Mouse (Mus musculus): ENCODE data around the gene Cdsn. TPM values are rescaled to one million over a fixed set of nuclear protein-coding genes. Genes with fewer than 3 reads are reported as not detected.

Cdsn gene
- polyA plus RNA-seq, 1 experiment from 2014 or later: not detected

GRCm38 (mm10) chr17:35542761-35543411, 9.0 kb upstream of the Cdsn start:
- H3K4me1 ChIP-seq (ENCODE audit: insufficient read depth): no peaks in the 10 kb centered on the region
- no peaks in the 10 kb centered on the region for H3K27me3 ChIP-seq (ENCODE audit: insufficient read depth, low read length)
- no peak overlapping the region for H3K4me3 ChIP-seq (ENCODE audit: low read depth, low read length)
- H3K9me3 ChIP-seq (ENCODE audit: low read length): no peaks in the 10 kb centered on the region
- no peaks in the 10 kb centered on the region for H3K36me3 ChIP-seq (replicated peaks; ENCODE audit: insufficient read depth, low read length)
- H3K27ac ChIP-seq (ENCODE audit: low read depth): no peak overlapping the region
- no peak for ATAC-seq
- no peak overlapping the region for H3K4me2 ChIP-seq (ENCODE audit: low read depth, low read length)
- no peak for TF ChIP-seq EP300 (IDR thresholded peaks at IDR 0.05; ENCODE audit: low read depth)
- no peak for TF ChIP-seq CTCF (IDR thresholded peaks at IDR 0.05; ENCODE audit: low read depth)
- WGBS (ENCODE audit: insufficient replicate concordance): 70% methylated on average over 15 of the region's 15 CpGs
- H3K9ac ChIP-seq (replicated peaks): no peak overlapping the region
- no peak for DNase-seq

- Histone ChIP-seq H3K27me3 (ENCODE audit: insufficient read depth, low read length) (no peaks in the 10 kb centered on the region), H3K9ac (replicated peaks) (no peak overlapping the region), H3K36me3 (replicated peaks; ENCODE audit: insufficient read depth, low read length) (no peaks in the 10 kb centered on the region), H3K4me3 (ENCODE audit: low read depth, low read length) (no peak overlapping the region), H3K9me3 (ENCODE audit: low read length) (no peaks in the 10 kb centered on the region), H3K4me2 (ENCODE audit: low read depth, low read length) (no peak overlapping the region), H3K4me1 (ENCODE audit: insufficient read depth) (no peaks in the 10 kb centered on the region), H3K27ac (ENCODE audit: low read depth) (no peak overlapping the region)
- TF ChIP-seq CTCF (IDR thresholded peaks at IDR 0.05; ENCODE audit: low read depth) (no peak), EP300 (IDR thresholded peaks at IDR 0.05; ENCODE audit: low read depth) (no peak)
- no peak for DNase-seq
- no peak for ATAC-seq
- WGBS (ENCODE audit: insufficient replicate concordance): 54% methylated on average over 14 of the region's 14 CpGs
Measured at GRCm38 (mm10) chr17:35543412-35543861, 8.5 kb upstream of the Cdsn start.

- ATAC-seq: no peak
- 51% methylated on average over 6 of the region's 6 CpGs for WGBS (ENCODE audit: insufficient replicate concordance)
Measured at GRCm38 (mm10) chr17:35544001-35544400, 7.9 kb upstream of the Cdsn start.

GRCm38 (mm10) chr17:35544680-35545079, 7.2 kb upstream of the Cdsn start:
- no peak overlapping the region for H3K4me3 ChIP-seq (ENCODE audit: low read depth, low read length)
- H3K27ac ChIP-seq (ENCODE audit: low read depth): no peak overlapping the region
- TF ChIP-seq CTCF (IDR thresholded peaks at IDR 0.05; ENCODE audit: low read depth): peak; percentile 77
- no peak for TF ChIP-seq EP300 (IDR thresholded peaks at IDR 0.05; ENCODE audit: low read depth)
- no peak overlapping the region for H3K9ac ChIP-seq (replicated peaks)
- 37% methylated on average over 6 of the region's 6 CpGs for WGBS (ENCODE audit: insufficient replicate concordance)
- H3K9me3 ChIP-seq (ENCODE audit: low read length): no peaks in the 10 kb centered on the region
- ATAC-seq (0 out of 2 replicates have a peak, but pooled peaks have one; percentile 38), DNase-seq (peak; percentile 51)
- H3K4me1 ChIP-seq (ENCODE audit: insufficient read depth): no peaks in the 10 kb centered on the region
- no peak overlapping the region for H3K4me2 ChIP-seq (ENCODE audit: low read depth, low read length)
- no peaks in the 10 kb centered on the region for H3K36me3 ChIP-seq (replicated peaks; ENCODE audit: insufficient read depth, low read length)
- no peaks in the 10 kb centered on the region for H3K27me3 ChIP-seq (ENCODE audit: insufficient read depth, low read length)

More at GRCm38 (mm10) chr17:35544001-35544400, 7.9 kb upstream of the Cdsn start:
- Histone ChIP-seq H3K36me3 (replicated peaks; ENCODE audit: insufficient read depth, low read length) (no peaks in the 10 kb centered on the region), H3K4me1 (ENCODE audit: insufficient read depth) (no peaks in the 10 kb centered on the region), H3K27ac (ENCODE audit: low read depth) (no peak overlapping the region), H3K27me3 (ENCODE audit: insufficient read depth, low read length) (no peaks in the 10 kb centered on the region), H3K4me3 (ENCODE audit: low read depth, low read length) (no peak overlapping the region), H3K4me2 (ENCODE audit: low read depth, low read length) (no peak overlapping the region), H3K9ac (replicated peaks) (no peak overlapping the region), H3K9me3 (ENCODE audit: low read length) (no peaks in the 10 kb centered on the region)
- TF ChIP-seq CTCF (IDR thresholded peaks at IDR 0.05; ENCODE audit: low read depth): no peak
- TF ChIP-seq EP300 (IDR thresholded peaks at IDR 0.05; ENCODE audit: low read depth): no peak
- DNase-seq: no peak

GRCm38 (mm10) chr17:35547465-35547864, 4.5 kb upstream of the Cdsn start:
- Histone ChIP-seq H3K4me1 (ENCODE audit: insufficient read depth) (0 out of 2 replicates have a peak, but pooled peaks cover 2% of the 10 kb centered on the region), H3K4me2 (ENCODE audit: low read depth, low read length) (no peak overlapping the region), H3K9ac (replicated peaks) (no peak overlapping the region), H3K27ac (ENCODE audit: low read depth) (no peak overlapping the region), H3K36me3 (replicated peaks; ENCODE audit: insufficient read depth, low read length) (no peaks in the 10 kb centered on the region), H3K9me3 (ENCODE audit: low read length) (no peaks in the 10 kb centered on the region), H3K27me3 (ENCODE audit: insufficient read depth, low read length) (no peaks in the 10 kb centered on the region), H3K4me3 (ENCODE audit: low read depth, low read length) (no peak overlapping the region)
- WGBS (ENCODE audit: insufficient replicate concordance): 67% methylated on average over 2 of the region's 2 CpGs
- no peak for DNase-seq
- ATAC-seq: no peak
- TF ChIP-seq CTCF (IDR thresholded peaks at IDR 0.05; ENCODE audit: low read depth) (0 out of 2 replicates have a peak, but pooled peaks have one; percentile 9), EP300 (IDR thresholded peaks at IDR 0.05; ENCODE audit: low read depth) (no peak)

DNA sequence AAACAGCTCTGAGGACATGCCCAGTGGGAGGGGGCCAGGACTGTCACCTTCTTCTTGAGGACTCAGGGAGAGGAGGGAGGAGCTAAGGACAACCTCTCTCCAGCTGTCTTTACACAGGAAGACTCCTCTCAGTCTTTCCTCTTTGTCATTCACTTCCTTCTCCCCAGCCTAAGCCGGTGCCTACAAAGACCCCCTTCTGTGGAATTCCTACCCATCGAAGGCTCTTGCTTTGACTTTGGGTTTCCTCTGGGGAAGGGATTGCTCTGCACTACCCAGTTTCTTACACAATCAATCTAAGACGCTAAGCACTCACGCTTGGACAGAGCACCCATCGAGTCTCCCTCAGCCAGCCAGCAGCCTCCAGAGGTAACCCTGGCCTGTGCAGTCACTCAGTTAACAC, 3.3 kb upstream of the Cdsn start:
- DNase-seq: no peak
- H3K9ac ChIP-seq (replicated peaks): no peak overlapping the region
- no peaks in the 10 kb centered on the region for H3K9me3 ChIP-seq (ENCODE audit: low read length)
- no peak overlapping the region for H3K4me2 ChIP-seq (ENCODE audit: low read depth, low read length)
- H3K4me1 ChIP-seq (ENCODE audit: insufficient read depth): 0 out of 2 replicates have a peak, but pooled peaks cover 2% of the 10 kb centered on the region
- WGBS (ENCODE audit: insufficient replicate concordance): 31% methylated on average over 5 of the region's 5 CpGs
- no peaks in the 10 kb centered on the region for H3K27me3 ChIP-seq (ENCODE audit: insufficient read depth, low read length)
- no peak for ATAC-seq
- no peak overlapping the region for H3K27ac ChIP-seq (ENCODE audit: low read depth)
- H3K36me3 ChIP-seq (replicated peaks; ENCODE audit: insufficient read depth, low read length): no peaks in the 10 kb centered on the region
- no peak for TF ChIP-seq CTCF (IDR thresholded peaks at IDR 0.05; ENCODE audit: low read depth)
- TF ChIP-seq EP300 (IDR thresholded peaks at IDR 0.05; ENCODE audit: low read depth): no peak
- no peak overlapping the region for H3K4me3 ChIP-seq (ENCODE audit: low read depth, low read length)

Data from liver, postnatal 0 days (tissue).